Mouse (Mus musculus): ENCODE results near the gene Acap3. TPM values are rescaled to one million over a fixed set of nuclear protein-coding genes. Genes with fewer than 3 reads are reported as not detected.

The Acap3 gene
- polyA plus RNA-seq, 1 experiment from 2014 or later: 17.7 TPM

DNA sequence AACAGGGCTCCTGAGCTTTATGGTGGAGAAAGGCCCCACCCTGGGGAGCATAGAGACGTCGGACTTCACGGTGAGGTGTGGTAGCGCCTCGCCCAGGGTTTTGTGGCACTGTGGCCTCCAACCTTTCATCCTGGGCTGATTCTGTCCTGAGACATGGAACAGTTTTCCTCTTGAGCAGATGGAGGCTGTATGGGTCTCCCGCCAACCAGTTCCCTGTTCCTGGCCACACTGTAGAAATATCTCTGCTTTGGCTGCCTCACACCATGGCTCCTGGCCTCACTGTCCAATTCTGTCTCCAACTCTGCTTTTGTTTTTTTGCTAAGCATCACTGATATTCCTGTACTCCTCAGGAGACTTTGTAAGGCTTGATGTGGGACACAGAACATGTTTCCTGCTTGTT is 63.9 kb downstream of the Acap3 start:
- 97% methylated on average over 6 of the region's 6 CpGs for WGBS
- Histone ChIP-seq H3K9ac (no peak overlapping the region), H3K4me2 (no peak overlapping the region), H3K27me3 (no peaks in the 10 kb centered on the region), H3K36me3 (peaks cover 81% of the 10 kb centered on the region), H3K27ac (no peak overlapping the region), H3K9me3 (no peaks in the 10 kb centered on the region), H3K4me1 (0 out of 2 replicates have a peak, but pooled peaks cover 3% of the 10 kb centered on the region), H3K4me3 (no peak overlapping the region)
- ATAC-seq (ENCODE audit: borderline replicate concordance, extremely low read depth, low FRiP score, low TSS enrichment): no peak

Small RNAs within 50 kb of the gene (microRNA-seq; reads per million reads assigned to microRNA genes)
- not detected for gene Gm22991

Other genes with a start within 250 kb of the Acap3 start
- gene Gm10563, start 246.4 kb upstream of the Acap3 start, polyA plus RNA-seq (2015; fragmentation: Nextera tagmentation; extraction: Ambion mirVana): not detected in 2 replicates
- gene Mmp23, start 238.4 kb upstream of the Acap3 start, polyA plus RNA-seq (2015; fragmentation: Nextera tagmentation; extraction: Ambion mirVana): 41.7 and 47.8 TPM in 2 replicates
- gene Mib2, start 222.6 kb upstream of the Acap3 start, polyA plus RNA-seq (2015; fragmentation: Nextera tagmentation; extraction: Ambion mirVana): 27.6 and 29.1 TPM in 2 replicates
- 4.3 and 4.9 TPM in 2 replicates for gene Fndc10, start 197.5 kb upstream of the Acap3 start, polyA plus RNA-seq (2015; fragmentation: Nextera tagmentation; extraction: Ambion mirVana)
- gene Ssu72, start 187.0 kb upstream of the Acap3 start, polyA plus RNA-seq (2015; fragmentation: Nextera tagmentation; extraction: Ambion mirVana): 147 and 150 TPM in 2 replicates
- gene Tmem240, start 157.0 kb upstream of the Acap3 start, polyA plus RNA-seq (2015; fragmentation: Nextera tagmentation; extraction: Ambion mirVana): 0.44 and 0.59 TPM in 2 replicates
- 84.7 and 90.0 TPM in 2 replicates for gene Atad3a, start 130.7 kb upstream of the Acap3 start, polyA plus RNA-seq (2015; fragmentation: Nextera tagmentation; extraction: Ambion mirVana)
- 10.5 and 11.0 TPM in 2 replicates for gene Vwa1, start 117.1 kb upstream of the Acap3 start, polyA plus RNA-seq (2015; fragmentation: Nextera tagmentation; extraction: Ambion mirVana)
- 0.16 and 0.26 TPM in 2 replicates for gene Tmem88b, start 105.9 kb upstream of the Acap3 start, polyA plus RNA-seq (2015; fragmentation: Nextera tagmentation; extraction: Ambion mirVana)
- gene Ankrd65, start 101.4 kb upstream of the Acap3 start, polyA plus RNA-seq (2015; fragmentation: Nextera tagmentation; extraction: Ambion mirVana): 0.20 TPM in 1 of 2 replicates, not detected in the other
- 193 and 228 TPM in 2 replicates for gene Mrpl20, start 88.9 kb upstream of the Acap3 start, polyA plus RNA-seq (2015; fragmentation: Nextera tagmentation; extraction: Ambion mirVana)
- gene Ccnl2, start 79.3 kb upstream of the Acap3 start, polyA plus RNA-seq (2015; fragmentation: Nextera tagmentation; extraction: Ambion mirVana): 152 and 169 TPM in 2 replicates
- 143 and 146 TPM in 2 replicates for gene Aurkaip1, start 60.5 kb upstream of the Acap3 start, polyA plus RNA-seq (2015; fragmentation: Nextera tagmentation; extraction: Ambion mirVana)
- 194 and 223 TPM in 2 replicates for gene Mxra8, start 52.1 kb upstream of the Acap3 start, polyA plus RNA-seq (2015; fragmentation: Nextera tagmentation; extraction: Ambion mirVana)
- gene Dvl1, start 44.4 kb upstream of the Acap3 start, polyA plus RNA-seq (2015; fragmentation: Nextera tagmentation; extraction: Ambion mirVana): 14.0 and 14.7 TPM in 2 replicates
- 0.34 and 0.36 TPM in 2 replicates for gene Tas1r3, start 28.5 kb upstream of the Acap3 start, polyA plus RNA-seq (2015; fragmentation: Nextera tagmentation; extraction: Ambion mirVana)
- 14.5 and 15.2 TPM in 2 replicates for gene Cptp, start 22.4 kb upstream of the Acap3 start, polyA plus RNA-seq (2015; fragmentation: Nextera tagmentation; extraction: Ambion mirVana)
- gene Ints11, start 22.3 kb upstream of the Acap3 start, polyA plus RNA-seq (2015; fragmentation: Nextera tagmentation; extraction: Ambion mirVana): 77.7 and 80.5 TPM in 2 replicates
- gene Pusl1, start within 50 bp of the Acap3 start, polyA plus RNA-seq (2015; fragmentation: Nextera tagmentation; extraction: Ambion mirVana): 42.9 and 44.9 TPM in 2 replicates
- 106 and 107 TPM in 2 replicates for gene Ube2j2, start 52.0 kb downstream of the Acap3 start, polyA plus RNA-seq (2015; fragmentation: Nextera tagmentation; extraction: Ambion mirVana)
- gene C1qtnf12, start 70.5 kb downstream of the Acap3 start, polyA plus RNA-seq (2015; fragmentation: Nextera tagmentation; extraction: Ambion mirVana): 39.3 and 45.0 TPM in 2 replicates
- 16.4 and 17.0 TPM in 2 replicates for gene B3galt6, start 100.8 kb downstream of the Acap3 start, polyA plus RNA-seq (2015; fragmentation: Nextera tagmentation; extraction: Ambion mirVana)
- gene Sdf4, start 101.0 kb downstream of the Acap3 start, polyA plus RNA-seq (2015; fragmentation: Nextera tagmentation; extraction: Ambion mirVana): 156 and 162 TPM in 2 replicates
- 0.39 and 0.42 TPM in 2 replicates for gene Tnfrsf4, start 122.0 kb downstream of the Acap3 start, polyA plus RNA-seq (2015; fragmentation: Nextera tagmentation; extraction: Ambion mirVana)
- gene Tnfrsf18, start 134.3 kb downstream of the Acap3 start, polyA plus RNA-seq (2015; fragmentation: Nextera tagmentation; extraction: Ambion mirVana): 1.6 and 2.7 TPM in 2 replicates
- 2.9 TPM in 2 replicates for gene Ttll10, start 167.6 kb downstream of the Acap3 start, polyA plus RNA-seq (2015; fragmentation: Nextera tagmentation; extraction: Ambion mirVana)
- 40.2 and 43.4 TPM in 2 replicates for gene 9430015G10Rik, start 218.2 kb downstream of the Acap3 start, polyA plus RNA-seq (2015; fragmentation: Nextera tagmentation; extraction: Ambion mirVana)
- gene Rnf223, start 238.7 kb downstream of the Acap3 start, polyA plus RNA-seq (2015; fragmentation: Nextera tagmentation; extraction: Ambion mirVana): 0.15 and 0.29 TPM in 2 replicates